Mouse (Mus musculus) spleen, postnatal 4 days (tissue): Measurements from ENCODE around the gene D6Ertd527e.
A peak's percentile ranks its signal among the peaks of the same experiment; 100 is the strongest.
"Not testable (repeated sequence)": the region's sequence is repeated elsewhere in the genome, so short reads cannot be mapped to it uniquely, and the experiment has no call there.

Experiments
- DNase-seq, 2 experiments: peaks; one replicate each; pipeline ENCODE4 v3.0.0; 2022; ENCODE audit warnings: low spot score in 2 of 2

D6Ertd527e gene

GRCm38 (mm10) chr6:87104123-87104796 is at the start of gene D6Ertd527e:
Gene D6Ertd527e, plus strand, starts transcription at chr6:87104746.
- no peak for DNase-seq

GRCm38 (mm10) chr6:87059754-87060153 is 44.8 kb upstream of the D6Ertd527e start:
- no peak for DNase-seq

GRCm38 (mm10) chr6:87063586-87063985 is 41.0 kb upstream of the D6Ertd527e start:
- no peak for DNase-seq

- DNase-seq, result no peak
These were observed 36.3 kb upstream of the D6Ertd527e start for GRCm38 (mm10) chr6:87068209-87068608.

- DNase-seq, result no peak
These were observed 35.2 kb upstream of the D6Ertd527e start for GRCm38 (mm10) chr6:87069195-87069900.

- no peak for DNase-seq
These were observed 33.9 kb upstream of the D6Ertd527e start for GRCm38 (mm10) chr6:87070641-87071040.

GRCm38 (mm10) chr6:87072759-87073158 is 31.8 kb upstream of the D6Ertd527e start:
- DNase-seq, result no peak

GRCm38 (mm10) chr6:87075092-87075685 is 29.4 kb upstream of the D6Ertd527e start:
- no peak for DNase-seq

GRCm38 (mm10) chr6:87079457-87079856 is 25.1 kb upstream of the D6Ertd527e start:
- DNase-seq, result no peak

- DNase-seq, result peak in 1 of 2 experiments; percentile 18
These were observed 19.5 kb upstream of the D6Ertd527e start for GRCm38 (mm10) chr6:87085026-87085425.

GRCm38 (mm10) chr6:87088356-87088755 is 16.2 kb upstream of the D6Ertd527e start:
- DNase-seq, result no peak

- no peak for DNase-seq
These were observed 13.7 kb upstream of the D6Ertd527e start for GRCm38 (mm10) chr6:87090877-87091276.

- DNase-seq, result no peak
These were observed 12.1 kb upstream of the D6Ertd527e start for GRCm38 (mm10) chr6:87092476-87092875.

- DNase-seq, result not testable (repeated sequence)
These were observed 10.9 kb upstream of the D6Ertd527e start for GRCm38 (mm10) chr6:87093631-87094030.

GRCm38 (mm10) chr6:87099261-87099660 is 5.3 kb upstream of the D6Ertd527e start:
- no peak for DNase-seq

GRCm38 (mm10) chr6:87099671-87100296 is 4.8 kb upstream of the D6Ertd527e start:
- no peak for DNase-seq

GRCm38 (mm10) chr6:87100297-87101020 is 4.1 kb upstream of the D6Ertd527e start:
- DNase-seq, result no peak

- peak; percentile 83 to 96 for DNase-seq
These were observed 3.1 kb upstream of the D6Ertd527e start for GRCm38 (mm10) chr6:87101281-87101954.

GRCm38 (mm10) chr6:87101955-87102353 is 2.6 kb upstream of the D6Ertd527e start:
- DNase-seq, result no peak

GRCm38 (mm10) chr6:87102421-87102911 is 2.1 kb upstream of the D6Ertd527e start:
- no peak for DNase-seq

GRCm38 (mm10) chr6:87103314-87103713 is 1.2 kb upstream of the D6Ertd527e start:
- DNase-seq, result no peak
